ENCODE assay signal across 34 mouse cellular contexts in genomic region chr19:42640211-42640610, GRCm38 (mm10). TPM values are rescaled to one million over a fixed set of nuclear protein-coding genes. Genes with fewer than 3 reads are reported as not detected.
A peak's percentile ranks its signal among the peaks of the same experiment; 100 is the strongest.
DNase-seq lines count a peak whose midpoint lies in the region; ATAC-seq and TF ChIP-seq lines count a peak whose summit lies in the region.
"Had no signal": no experiment of that assay in that cellular context is flagged by ENCODE, and none has a peak within 500 bp of the region (broad histone marks: within the 10 kb centered on the region; RNA-seq: fewer than 3 reads in every experiment).

No protein-coding gene starts in this region.

- H3K4me1 ChIP-seq in intestine, embryonic 16.5 days (ENCODE audit: control insufficient read depth, insufficient read depth, low read length): peaks cover 10% of the 10 kb centered on the region
- H3K4me1 ChIP-seq in intestine, embryonic 15.5 days (replicated peaks): peaks cover 9% of the 10 kb centered on the region
- peaks cover 12 to 23% of the 10 kb centered on the region in 2 experiments; a peak in 3 of 4 replicates for H3K4me1 ChIP-seq in CH12.LX (ENCODE audit: control insufficient read depth in 1 of 2, insufficient read depth in 2 of 2)
- peaks cover 22% of the 10 kb centered on the region for H3K4me1 ChIP-seq in stomach, embryonic 16.5 days (ENCODE audit: control insufficient read depth, insufficient read depth, low read length)
- H3K4me1 ChIP-seq: neural tube, embryonic 12.5 days had no signal

- H3K36me3 ChIP-seq in intestine, embryonic 16.5 days (ENCODE audit: control insufficient read depth, insufficient read depth, low read length): no peaks in the 10 kb centered on the region
- no peaks in the 10 kb centered on the region for H3K36me3 ChIP-seq in intestine, embryonic 15.5 days
- H3K36me3 ChIP-seq in CH12.LX (replicated peaks in 1 of 2; ENCODE audit: control insufficient read depth in 1 of 2, insufficient read depth in 1 of 2, low read length in 1 of 2): no peaks in the 10 kb centered on the region
- no peaks in the 10 kb centered on the region for H3K36me3 ChIP-seq in stomach, embryonic 16.5 days (ENCODE audit: control insufficient read depth, insufficient read depth, low read length)
- H3K36me3 ChIP-seq: embryonic facial prominence, embryonic 12.5 days; forebrain, embryonic 10.5 days; forebrain, embryonic 15.5 days; G1E; heart, embryonic 13.5 days; hindbrain, embryonic 12.5 days; limb, embryonic 10.5 days; limb, embryonic 15.5 days; neural tube, embryonic 12.5 days had no signal

- 79% methylated on average over 9 of the region's 9 CpGs for WGBS in intestine, embryonic 16.5 days
- WGBS in intestine, embryonic 15.5 days: 78% methylated on average over 9 of the region's 9 CpGs
- 68% methylated on average over 9 of the region's 9 CpGs for WGBS in stomach, embryonic 16.5 days

- ATAC-seq in intestine, embryonic 16.5 days: no peak
- no peak for ATAC-seq in intestine, embryonic 15.5 days
- ATAC-seq in stomach, embryonic 16.5 days (ENCODE audit: insufficient read depth, low FRiP score): no peak
- ATAC-seq: forebrain, embryonic 15.5 days; midbrain, embryonic 16.5 days had no signal

- peak overlapping the region; percentile 41; the same call in 1 of the 2 replicates for H3K27ac ChIP-seq in intestine, embryonic 16.5 days (ENCODE audit: low read length)
- no peak overlapping the region for H3K27ac ChIP-seq in intestine, embryonic 15.5 days
- no peak overlapping the region for H3K27ac ChIP-seq in CH12.LX (ENCODE audit: insufficient read depth, low read depth)
- peak overlapping the region; percentile 91 for H3K27ac ChIP-seq in stomach, embryonic 16.5 days (ENCODE audit: low read length)
- H3K27ac ChIP-seq: embryonic facial prominence, embryonic 12.5 days; forebrain, embryonic 10.5 days; forebrain, embryonic 15.5 days; heart, adult 2 months; heart, embryonic 13.5 days; hindbrain, embryonic 12.5 days; layer of hippocampus, adult 2 months; limb, embryonic 10.5 days; limb, embryonic 15.5 days; liver, embryonic 14.5 days; neural tube, embryonic 12.5 days had no signal

- in situ Hi-C loops in CH12.LX (cut with MboI; ENCODE audit: low pct_ligation_motif_present, low pct_unique_long_range_greater_than_20kb, low sequenced_read_pairs): no loop called here

- H3K27me3 ChIP-seq in intestine, embryonic 16.5 days (replicated peaks; ENCODE audit: control insufficient read depth, insufficient read depth, low read length): no peaks in the 10 kb centered on the region
- no peaks in the 10 kb centered on the region for H3K27me3 ChIP-seq in intestine, embryonic 15.5 days (replicated peaks)
- peaks cover 25% of the 10 kb centered on the region for H3K27me3 ChIP-seq in CH12.LX (replicated peaks)
- H3K27me3 ChIP-seq in stomach, embryonic 16.5 days (ENCODE audit: control insufficient read depth, insufficient read depth, low read length): no peaks in the 10 kb centered on the region
- H3K27me3 ChIP-seq: embryonic facial prominence, embryonic 12.5 days; forebrain, embryonic 15.5 days; heart, embryonic 13.5 days; hindbrain, embryonic 12.5 days; limb, embryonic 15.5 days; neural tube, embryonic 12.5 days had no signal

- TF ChIP-seq EP300 in CH12.LX (IDR thresholded peaks at IDR 0.05; ENCODE audit: low read length): no peak

- TF ChIP-seq POLR2A in CH12.LX (IDR thresholded peaks at IDR 0.05; ENCODE audit: low read depth, low read length): no peak

- no peak for TF ChIP-seq CTCF in CH12.LX (conservative IDR thresholded peaks at IDR 0.05 in 1 of 2, IDR thresholded peaks at IDR 0.05 in 1 of 2; ENCODE audit: low read depth in 2 of 2, low read length in 2 of 2)

- H3K9ac ChIP-seq in intestine, embryonic 16.5 days (ENCODE audit: low read depth, low read length): no peak overlapping the region
- H3K9ac ChIP-seq in intestine, embryonic 15.5 days: no peak overlapping the region
- H3K9ac ChIP-seq in CH12.LX (ENCODE audit: insufficient read depth, low read depth): no peak overlapping the region
- H3K9ac ChIP-seq in stomach, embryonic 16.5 days (ENCODE audit: low read length): no peak overlapping the region
- H3K9ac ChIP-seq: embryonic facial prominence, embryonic 12.5 days; forebrain, embryonic 15.5 days; heart, embryonic 13.5 days; hindbrain, embryonic 12.5 days; limb, embryonic 15.5 days; liver, embryonic 14.5 days; lung, embryonic 14.5 days; neural tube, embryonic 12.5 days had no signal

- dilution Hi-C loops in CH12.LX (cut with MboI; ENCODE audit: extremely low pct_ligation_motif_present, extremely low pct_unique_long_range_greater_than_20kb, low sequenced_read_pairs): no loop called here

- H3K4me2 ChIP-seq in intestine, embryonic 16.5 days (ENCODE audit: low read depth, low read length): no peak overlapping the region
- no peak overlapping the region for H3K4me2 ChIP-seq in intestine, embryonic 15.5 days (replicated peaks)
- H3K4me2 ChIP-seq in CH12.LX (ENCODE audit: insufficient read depth, low read depth, poor library complexity, severe bottlenecking): peak overlapping the region; percentile 47; the same call in 1 of the 2 replicates
- H3K4me2 ChIP-seq in stomach, embryonic 16.5 days (ENCODE audit: low read depth, low read length): no peak overlapping the region
- H3K4me2 ChIP-seq: embryonic facial prominence, embryonic 12.5 days; forebrain, embryonic 15.5 days; heart, embryonic 13.5 days; hindbrain, embryonic 12.5 days; limb, embryonic 15.5 days; lung, embryonic 14.5 days; midbrain, embryonic 11.5 days; neural tube, embryonic 12.5 days had no signal

- peak; percentile 44 to 55 for DNase-seq in cerebellum, postnatal 10 days
- DNase-seq in cerebellum, adult 11 months: no peak
- DNase-seq in CH12.LX (ENCODE audit: extremely low read depth): no peak
- DNase-seq in right cerebral cortex, postnatal 25 days: no peak
- DNase-seq: adrenal gland, adult 8-10 months; cerebellum, adult 8-10 months; cerebellum, postnatal 36 days; gastrocnemius, postnatal 36 days; heart, postnatal 10 days; kidney, adult 2 months; kidney, postnatal 36 days; lung, embryonic 14.5 days; right cerebral cortex, adult 18-20 months; right cerebral cortex, postnatal 4 days; thymus, postnatal 4 days had no signal

- H3K79me2 ChIP-seq in CH12.LX (replicated peaks; ENCODE audit: control insufficient read depth, extremely low read depth, insufficient read depth, poor library complexity, severe bottlenecking): no peaks in the 10 kb centered on the region

- no peak overlapping the region for H3K4me3 ChIP-seq in intestine, embryonic 16.5 days (ENCODE audit: low read length)
- H3K4me3 ChIP-seq in intestine, embryonic 15.5 days (replicated peaks): no peak overlapping the region
- H3K4me3 ChIP-seq in CH12.LX (replicated peaks in 1 of 3; ENCODE audit: low read depth in 2 of 3, low read length in 2 of 3, poor library complexity in 1 of 3): no peak overlapping the region
- H3K4me3 ChIP-seq in stomach, embryonic 16.5 days (replicated peaks; ENCODE audit: low read length): no peak overlapping the region
- H3K4me3 ChIP-seq: embryonic facial prominence, embryonic 12.5 days; forebrain, embryonic 10.5 days; forebrain, embryonic 15.5 days; heart, adult 2 months; heart, embryonic 13.5 days; hindbrain, embryonic 12.5 days; layer of hippocampus, adult 2 months; limb, embryonic 10.5 days; limb, embryonic 15.5 days; myocyte; neural tube, embryonic 12.5 days had no signal

- no peak for TF ChIP-seq RAD21 in CH12.LX (IDR thresholded peaks at IDR 0.05; ENCODE audit: low read depth, low read length)

- H3K9me3 ChIP-seq in intestine, embryonic 16.5 days (ENCODE audit: control insufficient read depth, low read length): no peaks in the 10 kb centered on the region
- no peaks in the 10 kb centered on the region for H3K9me3 ChIP-seq in intestine, embryonic 15.5 days
- no peaks in the 10 kb centered on the region for H3K9me3 ChIP-seq in CH12.LX (replicated peaks; ENCODE audit: low read length)
- H3K9me3 ChIP-seq in stomach, embryonic 16.5 days (replicated peaks; ENCODE audit: control insufficient read depth, low read length): no peaks in the 10 kb centered on the region
- H3K9me3 ChIP-seq: embryonic facial prominence, embryonic 12.5 days; forebrain, embryonic 10.5 days; forebrain, embryonic 15.5 days; G1E; heart, embryonic 13.5 days; hindbrain, embryonic 12.5 days; limb, embryonic 10.5 days; limb, embryonic 15.5 days; neural tube, embryonic 12.5 days had no signal

TF ChIP-seq in CH12.LX, 34 proteins besides CTCF, POLR2A, EP300 and RAD21:
- TF ChIP-seq ELF1 (IDR thresholded peaks at IDR 0.05; ENCODE audit: low read depth, low read length): no peak
- no peak for TF ChIP-seq USF1 (IDR thresholded peaks at IDR 0.05; ENCODE audit: low read depth, low read length)
- TF ChIP-seq BHLHE40 (IDR thresholded peaks at IDR 0.05; ENCODE audit: low read depth, low read length): no peak
- no peak for TF ChIP-seq NRF1 (IDR thresholded peaks at IDR 0.05; ENCODE audit: low read depth, low read length)
- no peak for TF ChIP-seq POLR2AphosphoS2 (IDR thresholded peaks at IDR 0.05; ENCODE audit: low read depth, low read length)
- no peak for TF ChIP-seq MAFK (IDR thresholded peaks at IDR 0.05; ENCODE audit: insufficient replicate concordance, low read length)
- TF ChIP-seq HCFC1 (IDR thresholded peaks at IDR 0.05; ENCODE audit: low read depth, low read length): no peak
- TF ChIP-seq USF2 (conservative IDR thresholded peaks at IDR 0.05; ENCODE audit: low read depth, low read length): no peak
- no peak for TF ChIP-seq MEF2A (IDR thresholded peaks at IDR 0.05; ENCODE audit: borderline replicate concordance, low read depth, low read length)
- TF ChIP-seq TCF12 (IDR thresholded peaks at IDR 0.05; ENCODE audit: low read depth, low read length): no peak
- TF ChIP-seq NELFE (IDR thresholded peaks at IDR 0.05; ENCODE audit: low read depth, low read length): no peak
- no peak for TF ChIP-seq ETS1 (conservative IDR thresholded peaks at IDR 0.05; ENCODE audit: low read depth, low read length)
- TF ChIP-seq MAZ (IDR thresholded peaks at IDR 0.05; ENCODE audit: low read depth, low read length): no peak
- no peak for TF ChIP-seq KAT2A (IDR thresholded peaks at IDR 0.05; ENCODE audit: insufficient replicate concordance, low read length)
- TF ChIP-seq ZMIZ1 (IDR thresholded peaks at IDR 0.05; ENCODE audit: low read depth, low read length): no peak
- no peak for TF ChIP-seq IRF4 (IDR thresholded peaks at IDR 0.05; ENCODE audit: low read depth, low read length)
- no peak for TF ChIP-seq MAX (IDR thresholded peaks at IDR 0.05; ENCODE audit: low read length)
- no peak for TF ChIP-seq ZC3H11A (IDR thresholded peaks at IDR 0.05; ENCODE audit: low read depth, low read length)

RNA-seq across cellular contexts. Expression of gene Loxl4, which starts 27.6 kb away (rescaled TPM):
- polyA plus RNA-seq in intestine, embryonic 16.5 days (2015; fragmentation: Nextera tagmentation; extraction: Ambion mirVana): 2.2 and 2.4 TPM in 2 replicates
- polyA plus RNA-seq in intestine, embryonic 15.5 days (2015; fragmentation: Nextera tagmentation; extraction: Ambion mirVana): 1.6 and 1.9 TPM in 2 replicates
- total RNA-seq in CH12.LX (2012; rRNA removed) (0.04 TPM in 1 of 2 replicates, not detected in the other), CH12.LX (2014; rRNA removed) (not detected in 2 replicates)
- polyA plus RNA-seq in CH12.LX (2012; ENCODE audit: insufficient read length, low read depth): 0.10 and 0.19 TPM in 2 replicates
- 5.0 and 5.1 TPM in 2 replicates for polyA plus RNA-seq in stomach, embryonic 16.5 days (2015; fragmentation: Nextera tagmentation; extraction: Ambion mirVana)
- total RNA-seq: G1E; megakaryocyte progenitor cell, adult 5-6 weeks had no signal
- polyA plus RNA-seq: G1E had no signal

Comparison
In these comparisons a context has a peak if more than half of its experiments do, and no peak if none do; other contexts are left out.
1. DNase-seq: peak in cerebellum, postnatal 10 days (2 of 2); none in cerebellum, adult 11 months (single experiment), CH12.LX (single experiment) and right cerebral cortex, postnatal 25 days (single experiment).
2. H3K27ac ChIP-seq: peak in intestine, embryonic 16.5 days (single experiment) and stomach, embryonic 16.5 days (single experiment); none in intestine, embryonic 15.5 days (single experiment) and CH12.LX (single experiment).